Mouse (Mus musculus): Measurements from ENCODE around the gene Rims1. TPM values are rescaled to one million over a fixed set of nuclear protein-coding genes. Genes with fewer than 3 reads are reported as not detected.

The Rims1 gene
- polyA plus RNA-seq, 1 experiment, result not detected

DNA sequence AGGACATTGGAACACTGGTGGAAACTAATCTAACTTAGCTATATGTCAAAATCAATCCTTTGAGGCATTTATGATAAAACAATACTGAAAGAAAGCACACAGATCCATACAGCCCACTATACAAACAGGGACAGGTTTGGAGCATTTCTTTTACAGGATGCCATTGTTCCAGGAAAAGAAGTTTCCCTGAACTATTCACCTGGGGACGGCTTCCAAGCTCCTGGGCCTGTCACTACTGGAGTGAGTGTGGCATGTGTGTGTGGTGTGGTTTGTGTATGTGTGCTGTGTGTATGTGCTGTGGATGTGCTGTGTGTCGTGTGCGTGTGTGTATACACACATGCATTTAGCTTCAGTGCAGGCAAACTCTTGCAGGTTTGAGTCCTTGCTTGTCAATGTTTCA, 338.8 kb downstream of the Rims1 start:
- TF ChIP-seq GATA1 (IDR thresholded peaks at IDR 0.05; ENCODE audit: borderline replicate concordance, low read length), result no peak
- no peak for TF ChIP-seq FLI1 (IDR thresholded peaks at IDR 0.05; ENCODE audit: low read length)
- Histone ChIP-seq H3K4me1 (no peaks in the 10 kb centered on the region), H3K9me3 (0 out of 2 replicates have a peak, but pooled peaks cover 3% of the 10 kb centered on the region), H3K36me3 (replicated peaks; ENCODE audit: low read length) (no peaks in the 10 kb centered on the region), H3K4me3 (replicated peaks) (no peak overlapping the region), H3K27me3 (replicated peaks) (no peaks in the 10 kb centered on the region)

DNA sequence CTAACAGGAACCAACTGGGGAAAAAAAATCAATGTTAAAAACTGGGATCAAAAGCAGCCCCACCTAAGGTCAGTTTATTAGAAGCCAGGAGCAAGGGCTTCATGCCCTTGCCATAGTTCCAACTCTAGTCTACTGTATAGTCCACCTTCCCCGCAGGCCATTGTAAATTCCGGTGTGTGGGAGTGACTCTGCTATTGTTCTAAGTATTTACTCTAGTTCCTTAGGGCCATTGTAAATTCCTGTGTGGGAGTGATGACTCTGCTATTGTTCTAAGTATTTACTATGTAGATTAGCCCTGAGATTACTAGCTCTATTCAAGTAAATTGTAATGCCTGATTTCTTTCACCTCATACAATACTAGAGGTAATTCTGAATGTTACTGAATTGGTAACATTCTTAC, 339.2 kb downstream of the Rims1 start:
- no peaks in the 10 kb centered on the region for H3K27me3 ChIP-seq (replicated peaks)
- no peak overlapping the region for H3K4me3 ChIP-seq (replicated peaks)
- H3K9me3 ChIP-seq, result 0 out of 2 replicates have a peak, but pooled peaks cover 3% of the 10 kb centered on the region
- H3K4me1 ChIP-seq, result no peaks in the 10 kb centered on the region
- TF ChIP-seq GATA1 (IDR thresholded peaks at IDR 0.05; ENCODE audit: borderline replicate concordance, low read length) (no peak), FLI1 (IDR thresholded peaks at IDR 0.05; ENCODE audit: low read length) (no peak)
- H3K36me3 ChIP-seq (replicated peaks; ENCODE audit: low read length), result no peaks in the 10 kb centered on the region

DNA sequence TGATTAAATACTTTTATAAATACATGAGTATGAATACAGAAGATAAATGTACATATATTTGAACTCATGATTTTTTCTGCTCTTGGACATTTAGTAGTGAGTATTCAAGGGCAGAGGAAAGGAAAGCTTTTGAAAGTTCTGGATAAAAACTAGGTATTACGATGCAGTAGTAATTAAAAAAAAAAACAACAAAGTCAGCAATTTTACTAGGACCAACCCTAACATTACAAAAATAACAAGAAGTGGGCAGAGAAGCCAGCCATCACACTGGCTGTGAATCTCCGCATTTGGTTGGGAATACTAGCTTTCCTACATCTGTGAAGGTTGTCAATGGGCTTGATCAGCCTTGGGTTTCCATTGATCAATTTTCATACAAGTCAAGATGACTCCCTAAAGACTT, 381.8 kb downstream of the Rims1 start:
- H3K27me3 ChIP-seq (replicated peaks), result no peaks in the 10 kb centered on the region
- TF ChIP-seq GATA1 (IDR thresholded peaks at IDR 0.05; ENCODE audit: borderline replicate concordance, low read length), result no peak
- TF ChIP-seq FLI1 (IDR thresholded peaks at IDR 0.05; ENCODE audit: low read length), result no peak
- H3K4me3 ChIP-seq (replicated peaks), result no peak overlapping the region
- H3K36me3 ChIP-seq (replicated peaks; ENCODE audit: low read length), result no peaks in the 10 kb centered on the region
- peaks cover 4% of the 10 kb centered on the region; the same call in 1 of the 2 replicates for H3K9me3 ChIP-seq
- no peaks in the 10 kb centered on the region for H3K4me1 ChIP-seq

DNA sequence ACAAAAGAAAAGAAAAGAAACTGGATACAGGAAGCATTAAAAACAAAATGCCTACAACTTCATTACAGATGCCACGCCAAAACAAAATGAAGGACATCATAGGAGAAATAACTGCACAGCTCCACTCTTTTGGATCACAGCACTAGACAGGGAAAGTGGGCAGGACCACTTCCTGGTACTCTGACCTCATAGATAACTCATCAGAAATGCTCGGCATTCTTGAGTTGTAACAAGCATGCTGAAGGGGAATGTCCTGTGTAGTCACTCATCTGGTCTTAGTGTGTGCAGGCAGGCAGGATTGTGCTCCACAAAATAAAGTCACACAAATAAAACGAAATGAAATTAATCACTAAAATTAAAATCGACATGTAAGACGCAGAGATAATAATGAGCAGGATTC, 383.7 kb downstream of the Rims1 start:
- Histone ChIP-seq H3K36me3 (replicated peaks; ENCODE audit: low read length) (no peaks in the 10 kb centered on the region), H3K4me1 (no peaks in the 10 kb centered on the region), H3K9me3 (no peaks in the 10 kb centered on the region), H3K4me3 (replicated peaks) (no peak overlapping the region), H3K27me3 (replicated peaks) (no peaks in the 10 kb centered on the region)
- no peak for TF ChIP-seq FLI1 (IDR thresholded peaks at IDR 0.05; ENCODE audit: low read length)
- no peak for TF ChIP-seq GATA1 (IDR thresholded peaks at IDR 0.05; ENCODE audit: borderline replicate concordance, low read length)

DNA sequence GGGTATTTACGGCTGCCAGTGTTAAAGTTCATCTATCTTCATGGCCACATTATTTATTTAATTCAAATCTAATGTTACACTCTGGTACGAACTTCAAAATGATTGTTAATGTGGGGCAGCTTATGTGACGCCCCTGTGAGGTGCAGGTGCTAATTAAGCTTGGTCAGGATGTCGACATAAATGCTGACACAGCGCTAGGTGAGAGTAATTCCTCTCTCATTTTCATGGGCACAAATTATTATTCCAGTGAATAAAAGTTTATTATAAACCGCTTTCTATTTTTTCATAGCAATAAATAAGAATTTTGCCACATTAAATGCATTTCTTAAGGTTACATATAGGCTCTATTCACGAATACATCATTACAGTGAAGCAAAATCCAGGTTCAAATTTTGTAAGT, 395.6 kb downstream of the Rims1 start:
- TF ChIP-seq GATA1 (IDR thresholded peaks at IDR 0.05; ENCODE audit: borderline replicate concordance, low read length) (no peak), FLI1 (IDR thresholded peaks at IDR 0.05; ENCODE audit: low read length) (no peak)
- H3K9me3 ChIP-seq, result no peaks in the 10 kb centered on the region

DNA sequence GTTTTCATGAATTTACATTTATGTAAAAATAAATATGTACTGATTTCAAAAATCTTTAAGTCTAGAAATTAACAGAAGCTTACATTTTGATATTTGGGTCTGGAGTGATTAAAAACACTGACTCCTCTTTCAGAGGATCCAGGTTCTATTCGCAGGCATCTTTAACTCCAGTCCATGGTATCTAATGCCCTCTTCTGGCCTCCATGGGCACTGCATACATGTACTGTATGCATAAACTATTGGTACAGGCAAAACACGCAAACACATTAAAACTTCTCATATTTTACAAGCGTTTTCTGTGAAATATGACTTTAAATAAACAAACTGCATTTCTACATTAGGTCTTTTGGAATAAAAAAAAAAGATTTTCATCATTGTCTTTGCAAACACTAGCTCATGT, 419.4 kb downstream of the Rims1 start:
- TF ChIP-seq FLI1 (IDR thresholded peaks at IDR 0.05; ENCODE audit: low read length) (no peak), GATA1 (IDR thresholded peaks at IDR 0.05; ENCODE audit: borderline replicate concordance, low read length) (no peak)
- no peak overlapping the region for H3K4me3 ChIP-seq (replicated peaks)
- H3K4me1 ChIP-seq, result no peaks in the 10 kb centered on the region
- H3K27me3 ChIP-seq (replicated peaks), result no peaks in the 10 kb centered on the region
- peaks cover 13% of the 10 kb centered on the region; the same call in 1 of the 2 replicates for H3K9me3 ChIP-seq
- no peaks in the 10 kb centered on the region for H3K36me3 ChIP-seq (replicated peaks; ENCODE audit: low read length)

More for the DNA sequence above, 395.6 kb downstream of the Rims1 start:
- Histone ChIP-seq H3K36me3 (replicated peaks; ENCODE audit: low read length) (no peaks in the 10 kb centered on the region), H3K4me1 (no peaks in the 10 kb centered on the region), H3K4me3 (replicated peaks) (no peak overlapping the region), H3K27me3 (replicated peaks) (no peaks in the 10 kb centered on the region)

DNA sequence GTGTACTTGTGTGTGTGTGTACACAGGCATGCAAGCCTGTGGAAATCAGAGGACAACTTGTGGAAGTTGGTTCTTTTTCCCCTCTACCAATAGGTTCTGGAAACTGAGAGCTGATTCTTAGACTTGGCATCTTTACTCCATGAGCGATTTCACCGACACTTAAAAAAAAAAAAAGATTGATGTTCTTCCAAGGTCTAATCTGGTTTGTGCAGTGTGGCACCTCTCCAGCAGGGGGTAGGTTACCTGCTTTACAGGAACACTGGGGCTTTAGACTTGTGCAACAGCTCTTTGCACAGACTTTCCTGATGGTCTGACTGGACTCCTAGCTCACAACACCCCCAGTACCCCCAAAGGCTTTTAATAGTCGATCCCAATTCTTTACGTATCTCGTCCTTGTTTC, 428.1 kb downstream of the Rims1 start:
- TF ChIP-seq GATA1 (IDR thresholded peaks at IDR 0.05; ENCODE audit: borderline replicate concordance, low read length) (no peak), FLI1 (IDR thresholded peaks at IDR 0.05; ENCODE audit: low read length) (no peak)
- Histone ChIP-seq H3K9me3 (0 out of 2 replicates have a peak, but pooled peaks cover 6% of the 10 kb centered on the region), H3K27me3 (replicated peaks) (no peaks in the 10 kb centered on the region), H3K36me3 (replicated peaks; ENCODE audit: low read length) (no peaks in the 10 kb centered on the region), H3K4me3 (replicated peaks) (no peak overlapping the region), H3K4me1 (no peaks in the 10 kb centered on the region)

DNA sequence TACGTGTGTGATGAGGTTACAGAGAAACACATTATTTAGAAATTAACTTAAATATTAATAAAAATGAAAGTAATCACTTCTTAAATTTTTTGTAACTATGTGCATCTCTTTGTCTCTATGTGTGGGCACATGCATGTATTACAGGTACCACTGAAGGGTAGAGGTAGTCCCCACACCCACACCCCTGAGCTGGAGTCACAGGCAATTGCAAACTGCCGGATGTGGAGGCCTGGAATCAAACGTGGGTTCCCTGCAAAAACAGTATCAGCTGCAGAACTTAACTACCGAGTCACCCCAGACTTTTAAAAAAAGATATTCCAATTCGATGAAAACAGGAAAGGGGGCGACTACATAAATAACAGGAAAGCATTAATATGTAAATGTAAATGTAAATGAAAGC, 428.7 kb downstream of the Rims1 start:
- Histone ChIP-seq H3K9me3 (0 out of 2 replicates have a peak, but pooled peaks cover 6% of the 10 kb centered on the region), H3K4me1 (no peaks in the 10 kb centered on the region), H3K4me3 (replicated peaks) (no peak overlapping the region), H3K27me3 (replicated peaks) (no peaks in the 10 kb centered on the region), H3K36me3 (replicated peaks; ENCODE audit: low read length) (no peaks in the 10 kb centered on the region)
- TF ChIP-seq GATA1 (IDR thresholded peaks at IDR 0.05; ENCODE audit: borderline replicate concordance, low read length) (no peak), FLI1 (IDR thresholded peaks at IDR 0.05; ENCODE audit: low read length) (no peak)

DNA sequence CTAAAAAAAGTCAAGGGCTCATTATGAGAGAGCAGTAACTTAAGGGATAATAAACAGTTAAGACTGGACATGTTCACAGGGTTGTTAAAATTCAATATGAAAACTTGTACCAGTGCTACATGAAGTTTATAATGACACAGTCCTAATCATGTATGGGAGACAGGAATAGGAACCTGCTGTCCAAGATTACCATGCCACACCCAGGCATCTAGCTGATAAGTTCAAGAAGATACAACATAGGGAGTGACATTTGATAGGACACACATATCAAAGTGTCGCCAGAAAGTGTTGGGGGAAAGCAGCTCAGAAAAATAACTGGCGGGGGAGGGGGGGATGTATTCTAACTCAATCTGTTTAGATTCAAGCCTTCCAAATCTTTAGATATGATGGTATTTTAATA, 449.6 kb downstream of the Rims1 start:
- Histone ChIP-seq H3K4me3 (replicated peaks) (no peak overlapping the region), H3K27me3 (replicated peaks) (no peaks in the 10 kb centered on the region), H3K36me3 (replicated peaks; ENCODE audit: low read length) (no peaks in the 10 kb centered on the region), H3K9me3 (no peaks in the 10 kb centered on the region), H3K4me1 (no peaks in the 10 kb centered on the region)
- TF ChIP-seq FLI1 (IDR thresholded peaks at IDR 0.05; ENCODE audit: low read length) (no peak), GATA1 (IDR thresholded peaks at IDR 0.05; ENCODE audit: borderline replicate concordance, low read length) (no peak)

DNA sequence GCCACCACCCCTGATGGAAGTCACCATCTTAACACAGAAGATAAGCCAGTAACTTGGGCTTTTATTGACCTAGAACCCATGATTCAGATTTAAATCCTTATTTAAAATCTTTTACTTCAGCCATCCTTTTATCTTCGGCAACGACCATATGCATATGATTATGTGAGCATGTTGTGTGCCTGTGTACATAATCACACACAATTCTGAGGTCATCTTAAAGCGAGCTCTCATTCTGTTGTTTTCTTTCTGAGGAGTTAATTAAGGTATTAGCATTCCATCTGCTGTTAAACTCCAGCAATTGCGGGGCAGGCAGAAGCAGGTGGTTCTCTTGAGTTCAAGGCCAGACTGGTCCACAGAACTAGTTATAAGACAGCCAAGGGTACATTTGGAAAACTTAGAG, 452.1 kb downstream of the Rims1 start:
- no peaks in the 10 kb centered on the region for H3K9me3 ChIP-seq
- TF ChIP-seq GATA1 (IDR thresholded peaks at IDR 0.05; ENCODE audit: borderline replicate concordance, low read length) (no peak), FLI1 (IDR thresholded peaks at IDR 0.05; ENCODE audit: low read length) (no peak)
- no peaks in the 10 kb centered on the region for H3K27me3 ChIP-seq (replicated peaks)
- no peaks in the 10 kb centered on the region for H3K4me1 ChIP-seq
- no peak overlapping the region for H3K4me3 ChIP-seq (replicated peaks)
- no peaks in the 10 kb centered on the region for H3K36me3 ChIP-seq (replicated peaks; ENCODE audit: low read length)

DNA sequence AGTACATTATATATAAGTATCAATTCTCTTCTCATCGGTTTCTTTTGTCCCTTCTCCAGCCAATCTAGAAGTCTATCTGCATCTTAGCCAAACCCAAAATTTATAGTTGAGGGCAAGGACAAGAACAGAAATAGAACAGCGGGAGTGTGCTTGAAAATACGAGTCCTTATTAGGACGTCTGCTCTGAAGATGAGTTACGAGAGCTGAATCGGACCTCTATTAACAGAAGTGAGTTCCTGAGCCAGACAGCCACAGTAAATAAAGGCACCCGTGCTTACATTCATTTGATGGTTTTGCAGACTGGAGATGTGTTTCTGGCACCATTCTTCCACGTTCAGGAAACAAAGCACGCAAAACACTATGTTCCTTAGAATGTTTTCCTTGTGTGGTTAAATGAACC, 466.9 kb downstream of the Rims1 start:
- TF ChIP-seq FLI1 (IDR thresholded peaks at IDR 0.05; ENCODE audit: low read length), result no peak
- no peak for TF ChIP-seq GATA1 (IDR thresholded peaks at IDR 0.05; ENCODE audit: borderline replicate concordance, low read length)
- Histone ChIP-seq H3K9me3 (0 out of 2 replicates have a peak, but pooled peaks cover 6% of the 10 kb centered on the region), H3K27me3 (replicated peaks) (no peaks in the 10 kb centered on the region), H3K4me1 (no peaks in the 10 kb centered on the region), H3K36me3 (replicated peaks; ENCODE audit: low read length) (no peaks in the 10 kb centered on the region), H3K4me3 (replicated peaks) (no peak overlapping the region)
